Mouse (Mus musculus): ENCODE measurements around the gene Rxrg. TPM values are rescaled to one million over a fixed set of nuclear protein-coding genes. Genes with fewer than 3 reads are reported as not detected.

Gene Rxrg
- 10 to 100 TPM; 69.1 to 81.9 TPM for total RNA-seq (2021)
- long read RNA-seq, experiment 1, transcript Rxrg-202 (9 exons, 1,630 nt), result major isoform, 68 of 88 reads
- long read RNA-seq, experiment 1, partial matches to known transcripts, result 1 of 88 reads
- long read RNA-seq, experiment 1, other reads (novel, unspliced or antisense), result 16 of 88 reads
- long read RNA-seq, experiment 2, transcript Rxrg-202 (9 exons, 1,630 nt), result major isoform, 21 of 31 reads
- long read RNA-seq, experiment 2, partial matches to known transcripts, result 0 of 31 reads
- long read RNA-seq, experiment 2, other reads (novel, unspliced or antisense), result 6 of 31 reads

DNA sequence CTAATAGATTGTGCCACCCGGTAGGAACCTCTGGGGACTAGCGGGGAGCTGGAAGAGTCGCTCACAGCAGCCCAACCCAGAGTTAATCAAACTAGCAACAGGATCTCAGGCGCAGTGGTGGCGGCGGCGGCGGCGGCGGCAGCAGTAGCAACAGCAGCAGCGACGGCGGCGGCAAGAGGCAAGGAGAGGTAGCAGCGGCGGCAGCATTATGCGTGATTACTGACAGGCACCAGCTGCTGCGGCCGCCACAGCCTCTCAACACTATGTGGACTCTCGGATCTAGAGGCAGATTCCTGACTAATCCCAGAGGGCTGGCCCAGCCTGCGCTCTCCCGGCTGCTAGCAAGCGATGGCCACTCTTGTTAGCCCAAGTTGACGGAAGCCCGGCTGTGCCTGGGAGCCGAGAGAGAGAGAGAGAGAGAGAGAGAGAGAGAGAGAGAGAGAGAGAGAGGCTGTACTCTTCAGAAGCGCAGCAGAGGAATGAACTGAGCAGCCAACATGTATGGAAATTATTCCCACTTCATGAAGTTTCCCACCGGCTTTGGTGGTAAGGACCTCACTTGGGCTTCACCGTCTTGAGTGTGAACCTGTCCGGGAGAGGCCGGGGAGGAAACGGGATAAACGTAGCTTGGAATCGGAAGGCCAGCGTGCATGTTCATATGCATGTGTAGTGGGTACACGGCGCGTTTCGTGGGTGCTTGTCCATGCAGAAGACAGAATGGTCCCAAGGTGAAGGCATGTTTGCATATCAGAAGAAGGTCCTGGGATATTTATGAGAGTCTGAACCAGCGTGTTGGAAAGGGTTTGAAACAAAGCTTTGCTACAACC, at the start of gene Rxrg:
Gene Rxrg (plus strand): TSS at position 130 of the 827 bp plus-strand sequence.
- DNase-seq, result peak; percentile 38 to 51

DNA sequence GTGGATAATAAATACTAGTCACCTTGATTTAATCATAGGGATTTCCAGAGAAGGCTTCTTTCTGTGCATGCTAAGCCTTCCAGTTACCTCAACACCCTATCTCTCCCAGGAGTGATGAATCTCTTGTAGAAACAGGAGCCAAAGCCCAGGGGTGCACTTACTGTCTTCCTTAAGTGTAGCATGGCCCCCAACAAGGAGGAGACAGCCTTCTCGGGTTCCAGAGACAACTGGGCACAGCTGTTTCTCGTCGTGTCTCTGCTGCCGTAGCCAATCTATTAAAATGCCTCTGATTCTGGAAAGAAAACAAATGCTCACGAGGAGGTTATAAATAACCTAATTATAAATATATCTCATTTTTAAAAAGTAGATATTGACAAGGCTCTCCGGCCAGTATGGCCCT, 48.9 kb upstream of the Rxrg start:
- DNase-seq, result no peak

DNA sequence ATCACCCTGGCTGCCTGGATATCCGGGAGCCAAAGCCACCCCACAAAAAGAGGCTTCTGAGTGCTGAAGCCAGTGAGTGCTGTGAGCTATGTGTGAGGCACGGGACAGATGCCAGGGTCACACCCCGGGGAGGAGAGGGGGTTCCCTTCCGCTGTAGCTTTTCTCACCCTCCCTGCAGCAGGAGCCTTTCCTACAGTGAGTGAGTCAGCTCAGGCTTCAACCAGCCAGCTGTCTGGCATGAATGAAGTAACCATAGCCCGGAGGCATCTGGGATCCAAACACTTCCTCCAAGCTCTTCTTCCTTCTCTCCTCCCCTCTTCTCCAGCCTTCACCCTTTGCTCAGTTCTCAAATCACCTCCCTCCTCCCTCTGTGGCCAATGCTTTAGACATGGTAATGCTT, 46.6 kb upstream of the Rxrg start:
- DNase-seq, result peak; percentile 15 to 18

DNA sequence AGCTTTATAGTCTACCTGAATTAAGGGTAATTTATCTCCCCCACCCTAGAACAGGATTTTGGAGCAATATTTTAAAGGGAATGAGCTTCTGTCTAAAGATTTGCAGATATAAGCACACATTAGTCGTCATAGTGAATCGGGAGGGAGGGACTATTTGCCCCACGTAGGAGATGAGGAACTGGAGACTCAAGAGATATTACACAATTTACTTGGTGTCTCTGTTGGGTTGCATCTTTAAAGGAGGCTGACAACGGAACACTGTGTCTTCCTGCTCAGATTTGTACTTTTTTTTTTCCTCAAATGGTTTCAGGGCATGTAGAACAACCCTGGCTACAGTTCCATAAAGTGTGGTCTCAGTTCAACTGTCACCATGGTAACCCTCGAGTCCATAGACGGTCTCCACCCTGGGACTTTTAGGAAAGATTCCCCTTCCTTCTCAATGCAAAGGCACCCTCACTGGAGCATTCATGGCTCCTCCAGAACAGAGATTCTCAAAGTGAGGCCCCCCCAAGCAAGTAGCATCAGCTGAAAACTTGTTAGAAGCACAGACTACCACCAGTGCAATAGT, 44.1 kb upstream of the Rxrg start:
- DNase-seq, result no peak

DNA sequence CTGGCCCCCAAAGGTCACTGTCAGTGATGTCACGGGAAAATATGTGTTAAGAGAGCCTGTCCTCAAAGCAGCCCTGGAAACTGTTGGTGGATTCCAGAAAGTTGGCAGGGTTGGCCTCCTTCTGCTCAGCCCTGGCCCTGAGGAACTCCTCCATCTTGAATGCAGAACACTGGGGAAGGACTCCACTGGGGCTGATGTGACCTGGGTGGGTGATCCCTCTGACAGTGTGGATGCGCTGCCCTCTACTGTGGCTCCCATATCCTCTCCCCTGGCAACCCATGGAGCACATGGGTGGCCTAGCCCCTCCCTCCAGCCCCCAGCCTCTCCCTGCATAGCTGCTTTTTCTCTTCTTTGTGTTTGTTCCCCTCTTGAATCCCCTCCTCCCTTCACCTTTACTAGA, 31.6 kb upstream of the Rxrg start:
- DNase-seq, result no peak

DNA sequence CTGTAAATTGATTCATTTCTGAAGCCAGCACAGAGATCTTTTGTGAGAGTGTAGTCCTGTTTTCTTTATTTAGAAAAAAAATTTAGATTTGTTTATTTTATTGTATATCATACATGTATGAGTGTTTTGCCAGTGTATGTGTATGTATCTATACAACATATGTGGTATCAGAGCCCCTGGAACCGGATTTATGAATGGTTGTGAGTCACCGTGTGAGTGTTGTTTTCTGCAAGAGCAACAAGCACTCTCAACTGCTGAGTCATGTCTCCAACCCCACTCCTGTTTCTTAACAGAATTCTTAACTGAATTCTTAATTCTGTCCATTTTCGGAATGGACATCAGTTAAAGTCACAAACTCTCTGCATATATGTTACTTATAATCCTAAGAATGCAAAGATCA, 19.1 kb upstream of the Rxrg start:
- no peak for DNase-seq

DNA sequence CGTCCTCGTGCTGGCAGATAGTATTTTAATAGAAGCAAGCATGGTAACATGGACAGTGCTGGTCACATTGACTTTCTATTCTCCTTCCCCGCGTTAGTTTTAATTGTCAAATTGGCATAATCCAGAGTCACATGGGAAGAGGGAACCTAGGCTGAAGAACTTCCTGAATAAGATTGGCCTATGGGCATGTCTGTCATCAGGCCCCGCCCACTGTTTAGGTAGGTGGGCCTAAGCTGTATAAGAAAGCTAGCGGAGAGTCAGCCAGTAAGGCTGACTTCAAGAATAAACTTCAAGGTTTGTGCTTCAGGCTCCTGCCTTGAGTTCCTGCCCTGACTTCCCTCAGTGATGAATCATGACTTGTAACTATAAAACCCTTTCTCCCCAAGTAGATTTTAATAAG, 15.0 kb upstream of the Rxrg start:
- DNase-seq, result no peak

DNA sequence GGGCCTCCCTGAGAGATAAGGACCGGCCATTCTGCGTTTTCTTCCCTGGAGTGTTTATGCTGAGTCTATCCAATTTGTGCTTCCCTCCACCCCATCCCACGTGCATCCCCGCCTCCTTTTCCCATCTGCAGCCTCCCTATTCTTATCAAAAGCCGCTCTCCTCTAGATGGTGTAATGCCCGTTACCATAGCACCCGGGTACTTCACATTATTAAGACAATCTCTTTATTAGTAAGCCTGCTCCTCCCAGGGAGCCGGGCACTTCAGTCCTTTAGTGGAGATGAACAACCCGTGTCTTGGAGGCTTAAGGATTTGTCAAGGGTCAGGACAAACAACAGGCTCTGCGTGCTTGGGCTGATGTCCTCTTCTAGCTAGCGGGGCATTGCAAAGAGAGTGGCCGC, 14.3 kb upstream of the Rxrg start:
- no peak for DNase-seq

DNA sequence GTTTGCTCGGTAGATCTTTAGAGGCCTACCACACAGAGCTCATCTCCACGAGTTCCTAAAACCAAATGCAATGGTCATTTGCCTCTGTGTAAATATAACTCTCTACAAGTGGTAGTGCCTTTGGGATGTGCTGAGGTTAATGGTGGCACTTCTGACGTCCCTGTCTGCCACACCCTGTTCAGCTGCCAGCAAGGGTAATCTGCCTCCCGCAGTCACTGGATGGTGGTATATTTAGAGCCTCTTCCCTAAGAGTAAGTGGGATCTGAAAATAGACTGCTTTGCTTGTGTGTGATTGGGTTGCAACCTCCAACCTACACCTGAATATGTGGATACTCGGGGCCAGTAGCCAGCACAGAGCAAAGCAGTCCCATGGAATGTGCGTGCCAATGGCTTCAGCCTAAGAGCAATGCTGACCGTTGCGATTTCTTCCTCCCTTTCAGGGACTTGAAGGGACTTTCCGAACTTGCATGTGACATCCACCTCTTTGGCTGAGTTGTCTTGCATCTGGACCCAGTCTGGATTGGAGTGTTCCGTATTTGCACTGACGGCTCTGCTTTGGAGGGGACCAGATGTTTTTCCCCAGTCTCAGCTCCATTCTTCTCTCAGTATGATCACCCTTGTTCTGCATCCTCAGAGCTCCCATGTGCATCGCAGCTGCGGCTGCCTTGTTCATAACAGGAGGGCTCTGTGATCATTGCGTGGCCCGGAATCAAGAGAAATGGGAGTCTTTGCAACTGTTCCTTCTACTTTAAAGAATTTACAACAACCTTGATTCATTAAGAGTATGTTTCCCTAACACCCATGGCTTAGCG, 9.2 kb upstream of the Rxrg start:
- peak; percentile 12 to 30 for DNase-seq

DNA sequence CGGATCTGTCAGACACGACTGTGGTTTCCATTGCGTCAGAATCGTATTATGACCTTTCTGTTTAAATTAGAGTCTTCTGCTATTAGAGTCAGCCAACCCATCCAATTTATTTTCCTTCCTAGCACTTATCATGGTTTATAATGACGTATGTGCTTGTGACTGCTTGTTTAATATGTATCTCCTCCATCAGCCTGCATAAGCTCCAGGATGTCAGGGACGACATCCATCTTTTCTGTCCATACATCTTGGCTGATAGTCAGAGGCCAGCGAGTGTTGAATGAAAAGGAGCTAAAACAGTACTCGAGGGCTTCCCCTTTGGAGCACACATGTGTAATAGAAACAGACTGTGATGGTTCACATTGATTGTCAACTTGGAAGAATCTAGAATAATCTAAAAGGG, 6.0 kb upstream of the Rxrg start:
- DNase-seq, result no peak

DNA sequence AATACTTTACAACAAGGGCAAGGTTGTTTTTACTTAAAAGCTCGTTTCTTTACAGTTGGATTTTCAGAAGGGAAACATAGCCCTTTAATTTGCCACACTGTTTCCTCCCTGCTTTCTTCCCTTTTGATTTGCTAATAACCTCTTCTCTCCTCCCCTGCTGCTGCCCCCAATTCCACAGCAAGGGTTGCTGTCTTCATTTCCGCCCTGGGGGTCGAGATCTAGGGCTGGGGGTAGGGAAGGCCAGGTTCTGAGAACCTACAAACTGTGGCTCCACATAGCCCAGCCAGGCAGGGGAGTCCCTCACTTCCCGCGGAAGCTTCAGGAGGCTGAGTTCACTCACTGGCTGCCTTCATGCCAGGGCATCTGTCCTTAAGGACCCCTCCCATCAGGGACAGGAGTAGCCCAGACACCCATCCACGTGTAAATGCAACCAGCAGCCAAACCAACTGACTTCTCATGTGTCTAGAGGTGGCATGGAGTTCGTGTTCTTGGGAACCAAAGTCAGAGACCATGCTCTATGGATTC, 1.1 kb downstream of the Rxrg start:
- no peak for DNase-seq

DNA sequence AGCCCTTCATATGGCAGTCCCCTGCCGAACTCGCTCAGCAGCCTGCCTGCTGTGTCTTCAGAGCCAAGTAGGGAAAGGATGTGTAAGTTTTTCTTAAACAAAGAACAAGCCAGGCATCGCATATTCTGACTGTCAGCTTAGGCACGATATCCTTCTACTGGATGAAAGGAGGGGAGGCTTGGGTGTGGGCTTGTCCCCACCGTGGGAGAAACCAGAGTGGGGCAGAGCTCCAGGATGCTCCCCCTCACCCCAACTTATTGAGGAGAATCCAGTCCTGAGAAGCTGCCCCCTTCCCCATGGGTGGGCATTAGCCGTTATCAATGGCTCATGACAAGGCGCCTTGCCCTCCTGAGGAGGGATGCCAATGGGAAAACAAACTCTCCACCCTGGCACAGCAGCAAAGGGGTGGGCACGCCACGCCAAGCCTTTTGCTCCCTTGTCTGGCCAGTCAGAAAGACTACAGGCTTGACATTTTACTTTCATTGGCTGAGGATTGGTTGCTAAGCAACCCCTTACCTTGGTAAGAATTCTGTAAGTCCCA, 10.1 kb downstream of the Rxrg start:
- no peak for DNase-seq

DNA sequence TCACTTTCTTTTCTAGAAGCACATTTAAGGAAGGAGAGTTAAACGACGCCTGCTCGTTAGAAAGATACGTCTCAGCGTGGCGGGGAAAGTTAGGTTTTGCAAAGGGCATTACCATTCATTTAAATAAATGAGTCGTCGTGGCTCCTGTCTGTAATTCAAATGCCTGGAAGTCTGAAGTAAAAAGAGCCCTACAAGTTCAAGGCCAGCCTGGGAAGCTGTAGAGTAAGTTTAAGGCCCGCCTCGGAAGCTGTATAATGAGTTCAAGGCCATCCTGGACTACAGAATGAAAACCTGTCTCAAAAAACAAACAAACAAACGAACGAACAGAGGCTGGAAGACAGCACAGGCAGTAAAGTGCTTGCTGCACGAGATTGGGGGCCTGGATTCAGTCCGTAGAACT, 18.9 kb downstream of the Rxrg start:
- no peak for DNase-seq

DNA sequence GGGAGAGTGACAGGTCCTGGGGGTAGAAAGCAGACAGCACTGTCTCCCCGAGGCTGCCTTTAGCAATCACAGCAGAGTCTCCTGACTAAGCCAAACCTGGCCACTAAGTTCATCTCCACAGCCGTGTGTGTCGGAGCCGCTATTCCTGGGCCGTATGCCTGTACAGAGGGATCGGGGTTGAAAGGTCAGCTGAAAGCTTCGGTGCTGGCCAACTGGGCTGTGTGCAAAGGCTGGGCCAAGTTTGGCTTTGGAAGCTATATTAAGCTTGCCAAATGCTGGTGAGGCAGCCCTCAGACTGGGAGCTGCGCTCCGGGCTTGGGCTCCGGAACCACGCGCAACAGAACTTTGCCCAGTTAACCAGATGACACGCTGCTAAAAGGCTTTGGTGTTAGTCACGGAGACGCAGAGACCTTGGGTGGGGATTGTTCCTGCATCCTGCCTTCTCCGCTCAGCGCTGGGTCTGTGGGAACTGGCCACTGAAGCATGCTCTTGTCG, 19.9 kb downstream of the Rxrg start:
- peak; percentile 70 to 89 for DNase-seq

DNA sequence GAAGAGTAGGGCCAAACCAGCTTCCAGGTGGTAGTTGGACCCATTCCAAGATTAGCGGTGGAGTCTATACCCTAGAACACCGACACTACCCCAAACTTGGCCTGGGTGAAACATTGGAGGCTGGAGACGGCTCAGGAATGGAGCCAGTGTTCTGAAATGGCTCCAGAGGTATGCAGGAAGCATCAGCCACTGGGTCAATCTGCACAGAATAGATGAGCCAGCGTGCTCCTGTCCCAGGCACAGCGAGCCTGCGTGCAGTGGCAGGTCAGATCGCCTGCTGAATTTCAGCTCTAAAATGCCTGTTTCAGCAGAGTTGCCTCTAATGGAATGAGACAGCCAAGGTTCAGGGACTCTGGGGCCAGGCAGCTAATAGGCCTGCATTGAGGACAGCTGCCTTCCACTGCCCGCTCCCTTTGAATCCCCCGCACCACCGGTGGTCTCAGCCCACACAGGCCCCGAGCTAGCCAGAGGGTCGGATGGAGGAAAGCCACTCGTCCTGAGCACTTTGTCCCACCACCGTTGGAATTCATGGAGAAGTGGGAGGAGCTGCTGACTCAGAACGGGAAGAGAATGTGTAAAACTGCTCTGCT, 22.1 kb downstream of the Rxrg start:
- DNase-seq, result peak; percentile 22 to 25

DNA sequence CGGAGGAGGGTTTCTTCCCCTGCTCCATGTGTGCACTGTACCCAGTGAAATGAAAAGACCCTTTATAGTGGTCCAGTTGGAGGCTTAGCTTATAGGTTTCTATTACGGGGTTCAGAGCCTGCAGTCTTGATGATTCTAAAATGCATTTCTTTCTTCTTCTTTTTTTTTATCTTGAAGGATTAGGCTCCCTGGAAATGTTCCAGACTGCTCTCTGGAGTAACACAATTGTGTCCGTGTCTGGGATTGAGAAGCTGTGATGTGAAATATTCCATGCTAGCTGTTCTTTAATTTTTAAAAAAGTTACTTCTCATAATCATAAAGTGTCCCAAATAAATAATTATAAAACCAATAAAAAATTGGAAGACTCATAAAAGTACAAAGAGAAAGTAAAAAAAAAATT, 26.9 kb downstream of the Rxrg start:
- DNase-seq, result no peak

DNA sequence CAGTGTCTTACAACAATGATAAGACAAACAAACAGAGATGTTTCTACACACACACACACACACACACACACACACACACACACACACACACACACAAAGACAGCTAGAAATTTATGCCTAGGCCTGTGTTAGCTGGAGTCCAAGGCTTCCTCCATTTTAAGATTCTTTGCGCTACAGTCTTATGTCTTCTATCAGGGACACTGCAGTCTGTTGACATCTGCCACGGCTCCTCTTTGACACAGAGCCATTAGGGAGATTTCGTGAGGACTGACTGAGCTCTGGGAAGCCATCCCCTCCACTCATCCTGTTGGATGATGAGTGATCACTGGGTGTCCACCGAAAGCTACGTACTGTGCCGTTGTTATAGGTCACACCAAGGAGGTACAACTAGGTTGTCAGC, 33.6 kb downstream of the Rxrg start:
- no peak for DNase-seq

DNA sequence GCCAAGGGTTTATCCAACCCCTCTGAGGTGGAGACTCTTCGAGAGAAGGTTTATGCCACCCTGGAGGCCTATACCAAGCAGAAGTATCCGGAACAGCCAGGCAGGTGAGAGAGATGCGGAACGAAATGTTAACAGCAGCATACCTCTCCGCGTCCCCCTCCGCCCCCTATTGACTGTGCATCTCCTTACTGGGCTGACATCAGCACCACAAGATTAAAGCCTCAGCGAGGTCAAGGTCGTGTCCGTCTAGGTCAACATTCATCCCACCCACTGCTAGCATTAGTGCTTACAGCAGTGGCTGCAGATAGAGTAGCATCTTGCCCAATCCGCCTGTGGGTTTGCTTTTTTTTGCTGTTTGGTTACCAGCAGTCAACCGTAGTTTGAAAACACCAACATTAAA, 37.5 kb downstream of the Rxrg start:
- no peak for DNase-seq

DNA sequence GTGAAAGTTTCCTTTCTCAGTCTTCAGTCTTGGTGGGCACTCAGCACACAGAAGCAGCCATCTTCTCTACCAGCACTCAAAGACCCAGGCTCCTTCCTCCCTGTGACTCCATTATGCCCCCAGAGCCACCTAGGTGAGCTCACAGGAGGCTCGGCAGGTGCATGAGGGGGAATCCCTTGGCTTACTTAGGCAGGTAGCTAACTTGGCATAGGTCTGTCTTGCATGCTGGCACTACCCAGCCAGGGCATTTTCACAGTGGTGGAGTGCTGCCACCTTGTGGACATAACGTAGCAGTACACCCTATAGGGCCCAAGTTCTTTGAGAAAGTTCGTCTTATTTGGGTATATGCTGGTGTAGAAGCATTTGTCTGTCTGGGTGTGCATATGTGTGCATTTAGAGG, 38.8 kb downstream of the Rxrg start:
- DNase-seq, result peak; percentile 55 to 69

DNA sequence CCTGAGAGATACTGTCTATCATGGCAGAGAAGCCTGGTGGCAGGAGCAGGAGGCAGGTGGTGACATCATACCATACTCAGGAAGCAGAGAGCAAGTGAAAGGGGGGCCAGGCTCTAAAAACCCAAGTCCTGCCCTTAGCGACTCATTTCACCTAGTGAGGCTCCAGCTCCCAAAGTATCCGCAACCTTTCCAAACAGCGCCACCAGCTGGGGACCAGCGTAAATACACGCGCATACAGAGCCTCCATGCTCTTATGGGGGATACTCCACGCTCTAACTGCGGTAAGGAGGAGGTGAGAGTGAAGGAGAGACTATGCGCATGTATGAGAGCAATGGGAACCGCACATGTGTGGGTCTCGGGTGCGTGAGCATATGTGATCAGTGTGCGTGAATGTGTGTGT, 39.9 kb downstream of the Rxrg start:
- DNase-seq, result peak in 1 of 2 experiments; percentile 35

DNA sequence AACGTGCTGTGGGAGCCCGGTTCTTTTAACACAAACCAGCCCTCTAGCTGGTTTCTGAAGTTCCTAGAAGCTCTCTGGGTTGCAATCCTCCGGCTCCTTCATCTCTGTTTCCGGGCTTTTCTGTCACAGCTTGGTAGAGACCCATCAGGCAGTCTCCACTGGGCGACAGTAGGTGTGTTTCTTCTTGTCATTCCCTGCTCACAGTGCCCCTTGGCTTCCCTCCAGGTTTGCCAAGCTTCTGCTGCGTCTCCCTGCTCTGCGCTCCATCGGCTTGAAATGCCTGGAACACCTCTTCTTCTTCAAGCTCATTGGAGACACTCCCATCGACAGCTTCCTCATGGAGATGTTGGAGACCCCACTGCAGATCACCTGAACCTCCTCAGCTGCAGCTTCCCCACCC, 40.7 kb downstream of the Rxrg start:
- no peak for DNase-seq

Measured in heart, adult 18-20 months (tissue).